Mouse (Mus musculus) cerebellum, postnatal 10 days (tissue): Measurements from ENCODE around the gene Abr.

Experiments
- DNase-seq, 2 experiments: peaks; one replicate each; pipeline ENCODE4 v3.0.0; 2021; ENCODE audit warnings: mixed read lengths in 2 of 2

Abr gene

GRCm38 (mm10) chr11:76450202-76450561, 171.9 kb downstream of the Abr start:
- DNase-seq: no peak

DNA sequence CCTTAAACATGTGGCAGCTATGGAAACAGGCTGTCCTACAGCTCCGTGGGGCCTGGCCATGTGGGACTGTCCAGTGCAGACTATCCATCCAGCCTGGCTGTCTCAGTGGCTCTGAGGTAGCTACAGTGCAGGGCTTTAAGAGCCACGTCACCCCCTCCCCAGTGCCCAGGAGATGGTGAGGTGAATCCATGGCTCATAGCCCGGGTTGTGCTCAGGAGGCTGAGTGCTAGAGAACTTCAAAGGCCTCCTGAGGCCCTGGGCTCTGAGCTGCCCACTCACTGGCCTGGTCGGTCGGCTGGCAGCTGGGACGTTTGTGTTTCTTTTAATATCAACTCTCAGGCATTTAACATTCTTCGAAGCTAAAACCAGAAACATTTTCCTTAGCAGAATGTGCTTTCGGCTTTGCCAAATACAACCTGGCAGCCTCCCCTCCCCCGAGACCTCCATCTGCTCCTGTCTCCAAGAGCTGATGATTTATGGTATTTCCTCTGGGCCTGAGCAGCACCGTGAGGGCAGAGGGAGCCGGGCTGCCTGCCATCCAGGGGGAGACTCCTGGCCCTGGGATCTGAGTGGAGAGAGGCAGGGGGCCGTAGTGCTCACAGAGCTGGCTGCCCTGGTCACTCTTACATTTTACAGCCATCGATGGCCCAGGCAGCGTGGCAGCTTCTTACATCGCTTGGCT, 172.5 kb downstream of the Abr start:
- DNase-seq: peak; percentile 86 to 92

DNA sequence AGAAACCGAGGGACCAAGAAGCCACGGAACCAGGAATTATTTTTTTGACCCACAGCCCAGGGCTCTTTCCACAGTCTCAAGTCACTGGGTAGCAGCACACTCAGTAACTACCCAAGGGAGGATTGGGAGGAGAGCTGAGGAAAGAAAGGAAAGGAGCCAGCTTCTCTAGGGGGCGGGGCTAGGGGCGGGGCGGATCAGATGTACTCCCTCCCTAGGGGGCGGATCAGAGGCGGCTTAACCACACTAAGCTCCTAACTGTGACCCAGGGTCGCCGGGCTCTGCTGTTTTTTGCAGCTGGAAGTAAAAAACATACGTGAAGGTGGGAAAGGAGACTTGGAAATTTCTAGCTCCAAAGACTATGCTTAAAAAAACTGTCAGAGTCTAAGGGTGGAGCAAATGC, 175.9 kb downstream of the Abr start:
- no peak for DNase-seq

DNA sequence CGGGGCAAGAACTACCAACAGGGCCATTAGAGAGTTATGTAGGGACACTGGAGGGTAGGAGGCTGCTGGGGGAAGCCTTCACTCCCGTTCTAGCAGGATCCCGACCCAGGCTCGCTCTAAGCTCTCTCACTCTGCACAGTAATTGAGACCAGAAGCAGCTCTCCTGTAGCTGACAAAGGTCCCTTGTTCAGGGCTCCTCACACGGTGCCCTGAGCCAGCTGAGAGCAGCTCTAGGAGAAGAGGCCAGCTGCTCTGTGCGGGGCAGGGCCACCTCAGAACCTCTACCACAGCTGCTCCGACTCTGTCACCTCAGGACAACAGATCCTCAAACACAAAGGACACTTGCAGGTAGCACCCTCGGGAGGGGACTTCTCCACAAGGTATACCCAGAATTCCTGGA, 176.7 kb downstream of the Abr start:
- DNase-seq: no peak

- peak; percentile 68 to 71 for DNase-seq
These were observed 182.4 kb downstream of the Abr start for GRCm38 (mm10) chr11:76439666-76440065.

- peak; percentile 44 to 53 for DNase-seq
These were observed 185.2 kb downstream of the Abr start for GRCm38 (mm10) chr11:76436864-76437437.

GRCm38 (mm10) chr11:76436009-76436408, 186.1 kb downstream of the Abr start:
- peak; percentile 77 to 89 for DNase-seq

GRCm38 (mm10) chr11:76429966-76430631, 192.0 kb downstream of the Abr start:
- DNase-seq: no peak

- peak in 1 of 2 experiments; percentile 40 for DNase-seq
These were observed 192.6 kb downstream of the Abr start for GRCm38 (mm10) chr11:76429556-76429955.

- no peak for DNase-seq
These were observed 193.1 kb downstream of the Abr start for GRCm38 (mm10) chr11:76429046-76429445.

- DNase-seq: no peak
These were observed 194.3 kb downstream of the Abr start for GRCm38 (mm10) chr11:76427781-76428180.

- DNase-seq: no peak
These were observed 196.4 kb downstream of the Abr start for GRCm38 (mm10) chr11:76425749-76426148.

- no peak for DNase-seq
These were observed 201.2 kb downstream of the Abr start for GRCm38 (mm10) chr11:76420896-76421295.

DNA sequence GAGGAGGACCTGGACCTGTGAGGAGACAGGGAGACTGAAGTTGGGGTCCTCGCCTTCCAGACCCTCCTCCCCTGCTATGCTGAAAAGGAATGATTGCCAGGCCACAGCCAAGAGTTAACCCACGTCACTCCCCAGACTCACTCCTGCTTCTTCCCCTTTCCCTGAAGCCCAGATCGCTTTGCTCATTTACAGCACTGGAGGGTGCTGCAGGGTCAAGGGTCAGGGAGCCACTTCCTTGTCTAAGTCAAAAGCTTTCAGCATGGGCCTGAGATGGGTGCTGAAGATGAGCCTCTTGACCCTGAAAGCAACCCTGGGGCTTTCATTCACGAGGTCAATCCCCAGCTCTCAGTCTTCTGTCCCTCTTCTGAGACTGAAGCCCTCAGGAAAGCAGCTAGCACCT, 202.9 kb downstream of the Abr start:
- DNase-seq: peak; percentile 56 to 59

- peak; percentile 80 to 90 for DNase-seq
These were observed 203.7 kb downstream of the Abr start for GRCm38 (mm10) chr11:76418423-76418822.

DNA sequence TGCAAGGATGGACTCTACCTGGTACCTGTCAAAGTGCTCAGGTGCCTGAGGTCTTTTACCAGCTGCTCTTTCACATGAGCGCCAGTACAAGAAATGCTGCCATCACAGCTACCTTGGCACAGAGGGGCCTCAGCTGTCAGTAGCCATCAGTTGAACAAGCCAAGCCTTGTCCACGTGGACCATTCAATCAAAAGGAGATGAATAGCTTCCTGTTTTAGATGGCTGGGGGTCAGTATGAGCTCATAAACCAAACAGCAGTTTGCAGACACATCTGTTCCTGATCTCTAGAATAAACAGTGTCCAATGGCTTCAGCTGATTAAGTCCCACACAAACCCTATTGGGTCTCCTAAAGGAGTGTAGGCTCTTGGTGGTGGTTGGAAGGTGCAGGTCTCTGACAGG, 206.1 kb downstream of the Abr start:
- DNase-seq: no peak

DNA sequence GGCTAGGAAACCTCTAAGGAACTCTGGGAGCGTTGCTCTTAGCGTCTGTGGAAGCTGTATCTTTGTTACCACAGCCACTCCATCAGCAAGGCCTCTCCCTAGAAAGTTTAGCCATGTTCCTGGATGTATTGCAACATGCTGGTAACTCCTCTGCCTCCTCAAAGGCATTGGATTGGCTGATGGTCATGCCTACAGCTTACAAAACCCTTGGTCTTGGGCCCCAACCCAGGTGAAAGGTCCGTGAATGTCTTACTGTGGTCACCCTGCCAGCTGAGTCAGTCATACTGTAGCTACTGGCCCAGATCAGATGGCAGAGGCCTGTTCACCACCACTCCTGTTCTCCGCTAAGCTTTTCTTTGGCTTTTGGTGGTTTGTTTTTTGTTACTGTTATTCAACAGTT, 207.1 kb downstream of the Abr start:
- no peak for DNase-seq

- DNase-seq: peak; percentile 61 to 66
These were observed 208.9 kb downstream of the Abr start for GRCm38 (mm10) chr11:76413202-76413601.

DNA sequence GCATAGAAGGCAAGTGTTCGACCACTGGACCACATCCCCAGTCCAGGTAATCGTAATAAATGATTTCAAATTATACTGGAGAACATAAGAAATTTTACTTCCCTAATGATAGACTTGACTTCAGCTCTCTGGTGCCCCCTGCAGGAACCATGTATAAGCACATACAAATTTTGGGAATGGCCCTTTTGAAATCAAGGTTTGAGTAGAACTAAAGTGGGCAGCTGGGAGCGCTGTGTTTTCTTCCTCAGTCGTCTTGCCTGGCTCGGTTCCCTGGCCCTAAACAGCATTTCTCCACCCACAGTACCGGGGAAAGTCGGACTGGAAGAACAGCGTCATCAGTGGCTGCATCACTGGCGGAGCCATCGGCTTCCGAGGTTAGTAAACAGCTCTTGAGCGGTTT, 211.3 kb downstream of the Abr start:
- peak; percentile 76 to 83 for DNase-seq

DNA sequence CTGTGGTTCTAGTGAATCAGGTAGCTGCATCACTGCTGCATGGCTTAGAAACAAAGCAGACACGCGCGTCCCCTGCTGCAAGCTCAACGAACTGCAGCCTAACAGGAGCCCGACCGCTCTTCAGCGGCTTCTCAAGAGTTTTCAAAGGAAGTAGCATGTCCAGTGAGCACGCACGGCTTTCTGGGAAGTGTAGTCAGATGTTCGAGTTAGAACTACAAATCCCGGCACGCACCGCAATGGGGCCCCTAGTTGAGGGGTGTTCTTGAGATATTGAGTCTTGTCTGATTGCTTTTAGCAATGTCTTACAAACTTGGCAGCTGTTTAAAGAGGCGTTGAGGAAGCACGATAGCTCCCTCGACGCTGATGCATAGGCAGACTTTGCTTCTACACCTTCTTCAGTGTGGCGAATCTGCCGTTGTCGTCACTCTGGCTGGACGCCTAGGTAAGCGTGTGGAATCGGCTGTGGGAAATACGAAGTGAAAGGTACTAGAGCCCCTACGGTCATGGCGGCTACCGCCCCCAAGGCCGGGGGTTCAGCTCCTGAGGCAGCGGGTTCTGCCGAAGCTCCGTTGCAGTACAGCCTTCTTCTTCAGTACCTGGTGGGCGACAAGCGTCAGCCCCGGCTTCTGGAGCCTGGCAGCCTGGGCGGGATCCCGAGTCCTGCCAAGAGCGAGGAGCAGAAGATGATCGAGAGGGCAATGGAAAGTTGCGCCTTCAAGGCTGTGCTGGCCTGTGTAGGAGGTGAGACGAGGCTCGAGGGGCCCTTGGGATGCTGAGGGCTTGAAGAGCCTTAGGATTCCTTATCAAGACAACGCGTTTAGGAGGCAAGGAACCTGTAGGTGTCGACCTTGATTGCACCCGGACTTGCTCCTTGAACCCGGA, 215.2 kb downstream of the Abr start, which contains the start of gene Timm22:
Gene Timm22 (plus strand): TSS at position 251 of the 882 bp plus-strand sequence.
- DNase-seq: peak; percentile 98

DNA sequence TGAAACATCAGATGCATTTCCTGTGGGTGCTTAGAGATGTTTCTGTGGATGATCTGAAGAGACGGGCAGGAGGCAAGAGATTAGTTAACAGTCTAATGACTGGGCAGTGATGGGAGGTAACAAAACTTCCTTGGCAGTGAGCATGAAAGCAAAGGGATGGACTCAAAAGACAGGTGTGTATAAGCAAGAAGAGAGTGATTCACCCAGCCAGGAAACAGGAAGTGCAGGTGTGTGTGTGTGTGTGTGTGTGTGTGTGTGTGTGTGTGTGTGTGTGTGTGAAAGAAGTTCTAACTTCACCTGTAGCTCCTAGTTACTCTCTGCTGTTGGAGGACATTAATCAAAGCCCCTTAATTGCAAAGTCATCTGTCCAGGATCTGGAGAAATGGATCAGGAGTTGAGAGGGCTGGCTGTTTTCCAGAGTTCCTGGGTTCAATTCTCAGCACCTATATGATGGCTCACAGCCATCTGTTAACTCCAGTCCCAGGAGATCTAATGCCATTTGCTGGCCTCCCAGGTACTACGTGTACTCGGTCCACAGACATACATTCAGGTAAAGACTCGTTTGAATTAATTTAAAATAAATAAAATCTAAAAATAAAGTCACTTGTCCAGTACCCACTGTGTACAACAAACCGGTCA, 216.4 kb downstream of the Abr start:
- DNase-seq: no peak

DNA sequence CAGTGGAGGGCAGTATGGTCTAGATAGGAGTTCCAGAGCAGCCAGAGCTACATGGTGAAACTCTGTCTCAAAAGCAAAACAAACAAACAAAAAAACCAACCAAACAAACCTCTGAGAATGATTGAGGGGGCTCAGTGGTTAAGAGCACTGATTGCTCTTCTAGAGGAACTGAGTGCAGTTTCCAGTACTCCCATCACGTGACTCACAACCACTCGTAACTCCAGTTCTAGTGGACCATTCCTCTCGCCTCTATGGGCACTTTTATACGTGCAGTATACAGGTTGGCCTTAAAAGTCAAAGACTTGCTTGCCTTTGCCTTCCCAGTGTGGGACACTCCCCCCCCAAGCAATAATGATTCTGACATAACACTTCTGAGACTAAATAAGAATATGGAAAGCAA, 217.0 kb downstream of the Abr start:
- DNase-seq: no peak

GRCm38 (mm10) chr11:76401398-76401797, 220.7 kb downstream of the Abr start:
- peak; percentile 45 for DNase-seq
